Mouse (Mus musculus): ENCODE measurements around the gene Abo.
"Not testable (repeated sequence)": the region's sequence is repeated elsewhere in the genome, so short reads cannot be mapped to it uniquely, and the experiment has no call there.

The Abo gene

GRCm38 (mm10) chr2:26864879-26865278 lies at the start of gene Abo:
Gene Abo (minus strand): TSS chr2:26864979.
- DNase-seq (ENCODE audit: low spot score in 2 of 2): no peak

GRCm38 (mm10) chr2:26914148-26914941 lies 49.6 kb upstream of the Abo start:
- DNase-seq (ENCODE audit: low spot score in 2 of 2): no peak

- no peak for DNase-seq (ENCODE audit: low spot score in 2 of 2)
Observed at GRCm38 (mm10) chr2:26913416-26914147, 48.8 kb upstream of the Abo start.

- no peak for DNase-seq (ENCODE audit: low spot score in 2 of 2)
Observed at GRCm38 (mm10) chr2:26912253-26912770, 47.5 kb upstream of the Abo start.

GRCm38 (mm10) chr2:26910994-26911765 lies 46.4 kb upstream of the Abo start:
- DNase-seq (ENCODE audit: low spot score in 2 of 2): peak in 1 of 2 experiments; percentile 75

- DNase-seq (ENCODE audit: low spot score in 2 of 2): peak; percentile 99 to 100
Observed at GRCm38 (mm10) chr2:26910124-26910993, 45.6 kb upstream of the Abo start, which contains the start of the genes Med22 and Rpl7a. Gene Med22 (minus strand): TSS chr2:26910677. Gene Rpl7a (plus strand): TSS chr2:26910764.

- DNase-seq (ENCODE audit: low spot score in 2 of 2): no peak
Observed at GRCm38 (mm10) chr2:26909387-26909784, 44.6 kb upstream of the Abo start.

GRCm38 (mm10) chr2:26908710-26909386 lies 44.1 kb upstream of the Abo start:
- no peak for DNase-seq (ENCODE audit: low spot score in 2 of 2)

- no peak for DNase-seq (ENCODE audit: low spot score in 2 of 2)
Observed at GRCm38 (mm10) chr2:26907109-26907508, 42.3 kb upstream of the Abo start.

GRCm38 (mm10) chr2:26906431-26906830 lies 41.7 kb upstream of the Abo start:
- DNase-seq (ENCODE audit: low spot score in 2 of 2): no peak

- DNase-seq (ENCODE audit: low spot score in 2 of 2): no peak
Observed at GRCm38 (mm10) chr2:26905936-26906335, 41.2 kb upstream of the Abo start.

- DNase-seq (ENCODE audit: low spot score in 2 of 2): no peak
Observed at GRCm38 (mm10) chr2:26903311-26903710, 38.5 kb upstream of the Abo start.

- DNase-seq (ENCODE audit: low spot score in 2 of 2): peak; percentile 79 to 87
Observed at GRCm38 (mm10) chr2:26902467-26903220, 37.9 kb upstream of the Abo start, which contains the start of gene Surf6. Gene Surf6 (minus strand): TSS chr2:26902879.

- DNase-seq (ENCODE audit: low spot score in 2 of 2): no peak
Observed at GRCm38 (mm10) chr2:26901834-26902400, 37.1 kb upstream of the Abo start.

- no peak for DNase-seq (ENCODE audit: low spot score in 2 of 2)
Observed at GRCm38 (mm10) chr2:26900731-26901130, 36.0 kb upstream of the Abo start.

- DNase-seq (ENCODE audit: low spot score in 2 of 2): no peak
Observed at GRCm38 (mm10) chr2:26895898-26896297, 31.1 kb upstream of the Abo start.

- not testable (repeated sequence) for DNase-seq (ENCODE audit: low spot score in 2 of 2)
Observed at GRCm38 (mm10) chr2:26886170-26886569, 21.4 kb upstream of the Abo start.

- not testable (repeated sequence) for DNase-seq (ENCODE audit: low spot score in 2 of 2)
Observed at GRCm38 (mm10) chr2:26885541-26885940, 20.8 kb upstream of the Abo start.

- DNase-seq (ENCODE audit: low spot score in 2 of 2): no peak
Observed at GRCm38 (mm10) chr2:26878571-26878970, 13.8 kb upstream of the Abo start.
